Mouse (Mus musculus) myocyte (in vitro differentiated cells): Measurements from ENCODE around the gene Cop1. TPM values are rescaled to one million over a fixed set of nuclear protein-coding genes. Genes with fewer than 3 reads are reported as not detected.

Experiments used
- H3K27me3 ChIP-seq: one replicate; pipeline ENCODE4 v1.6.1; 2011; ENCODE audit not compliant: control insufficient read depth, insufficient read depth, insufficient read length
- H3K36me3 ChIP-seq: one replicate; pipeline ENCODE4 v1.6.1; 2011; ENCODE audit not compliant: control insufficient read depth, insufficient read depth
- H3K4me2 ChIP-seq: one replicate; pipeline ENCODE4 v1.6.1; 2011; ENCODE audit warnings: low read depth, control low read depth
- H3K4me3 ChIP-seq: one replicate; pipeline ENCODE4 v1.5.1; 2011; ENCODE audit warnings: mild to moderate bottlenecking, control low read depth, moderate library complexity
- H3K79me2 ChIP-seq: one replicate; pipeline ENCODE4 v1.6.1; 2011; ENCODE audit not compliant: control insufficient read depth, insufficient read depth
- H3ac ChIP-seq: one replicate; pipeline ENCODE4 v1.6.1; 2011; ENCODE audit not compliant: control insufficient read depth, insufficient read length
- CEBPB ChIP-seq: IDR thresholded peaks from 2 replicates; pipeline ENCODE4 v1.6.1; 2011; ENCODE audit warnings: mild to moderate bottlenecking, moderate library complexity; ENCODE audit not compliant: poor library complexity, insufficient read depth, severe bottlenecking
- E2F4 ChIP-seq: IDR thresholded peaks from one replicate; pipeline ENCODE4 v1.6.1; 2011; ENCODE audit warnings: mild to moderate bottlenecking, control low read depth, moderate library complexity; ENCODE audit not compliant: insufficient read depth
- MAX ChIP-seq: IDR thresholded peaks from one replicate; pipeline ENCODE4 v1.6.1; 2011; ENCODE audit warnings: low read depth, mild to moderate bottlenecking, control low read depth
- MYOD1 ChIP-seq, 3 experiments: IDR thresholded peaks; one replicate each; pipeline ENCODE4 v1.6.1; 2011; ENCODE audit warnings: control low read depth in 2 of 3, low read depth in 2 of 3, mild to moderate bottlenecking in 2 of 3, moderate library complexity in 1 of 3; ENCODE audit not compliant: insufficient read length in 2 of 3, control insufficient read depth in 1 of 3
- MYOG ChIP-seq, 3 experiments: IDR thresholded peaks; one replicate each; pipeline ENCODE4 v1.6.1; 2011; ENCODE audit warnings: control low read depth in 2 of 3, low read depth in 2 of 3, mild to moderate bottlenecking in 2 of 3; ENCODE audit not compliant: insufficient read length in 2 of 3, control insufficient read depth in 1 of 3, insufficient read depth in 1 of 3
- POLR2A ChIP-seq: IDR thresholded peaks from one replicate; pipeline ENCODE4 v1.6.1; 2011; ENCODE audit warnings: low read depth, mild to moderate bottlenecking, control low read depth, moderate library complexity; ENCODE audit not compliant: insufficient read length
- POLR2AphosphoS2 ChIP-seq: IDR thresholded peaks from one replicate; pipeline ENCODE4 v1.6.1; 2011; ENCODE audit warnings: low read depth, control low read depth; ENCODE audit not compliant: insufficient read length
- REST ChIP-seq: IDR thresholded peaks from one replicate; pipeline ENCODE4 v1.6.1; 2011; ENCODE audit warnings: mild to moderate bottlenecking, control low read depth, moderate library complexity; ENCODE audit not compliant: insufficient read depth, insufficient read length
- SRF ChIP-seq: IDR thresholded peaks from one replicate; pipeline ENCODE4 v1.6.1; 2011; ENCODE audit warnings: low read depth; ENCODE audit not compliant: control insufficient read depth, insufficient read length
- TCF12 ChIP-seq: IDR thresholded peaks from one replicate; pipeline ENCODE4 v1.6.1; 2011; ENCODE audit warnings: mild to moderate bottlenecking, control low read depth; ENCODE audit not compliant: poor library complexity, insufficient read depth, severe bottlenecking
- TCF3 ChIP-seq: IDR thresholded peaks from one replicate; pipeline ENCODE4 v1.6.1; 2011; ENCODE audit warnings: low read depth, control low read depth; ENCODE audit not compliant: insufficient read length
- USF1 ChIP-seq: IDR thresholded peaks from one replicate; pipeline ENCODE4 v1.6.1; 2011; ENCODE audit warnings: low read depth, mild to moderate bottlenecking, control low read depth, moderate library complexity
- polyA plus RNA-seq: library from polyadenylated mRNA; unstranded; fragments of >200 nt; fragmentation: generic; extraction: Trizol; gene quantifications from one replicate; pipeline ENCODE4 v1.2.1, GENCODE M21; 2012; ENCODE audit warnings: missing spikeins

Cop1 gene
- polyA plus RNA-seq, 1 experiment = 63.6 TPM

DNA sequence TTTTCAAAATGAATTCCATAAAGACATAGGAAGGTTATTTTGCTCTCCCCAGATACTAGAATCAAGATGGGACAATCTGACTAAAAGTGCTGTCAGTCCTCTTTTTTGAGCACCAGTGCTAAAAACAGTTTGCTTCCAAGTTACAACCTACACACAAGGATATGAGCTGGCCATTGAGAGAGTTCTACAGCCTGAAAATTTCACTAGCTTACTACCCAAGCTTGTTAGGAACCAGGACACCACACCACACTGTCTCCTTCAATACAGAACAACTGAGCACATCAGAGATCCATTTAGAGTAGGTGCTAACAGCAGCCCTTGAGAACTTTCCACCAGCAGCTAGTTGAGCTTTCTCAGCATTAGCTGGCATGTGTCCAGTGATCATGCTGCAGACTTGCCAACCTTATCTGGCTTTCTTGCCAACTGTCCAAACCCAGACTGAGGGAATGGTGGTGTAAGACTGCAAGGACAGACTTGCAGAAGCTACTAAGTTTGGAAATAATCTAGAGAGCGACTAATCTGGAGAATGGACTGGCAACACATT, 123.0 kb downstream of the Cop1 start:
- no peak overlapping the region for H3ac ChIP-seq
- no peak overlapping the region for H3K4me2 ChIP-seq
- no peaks in the 10 kb centered on the region for H3K27me3 ChIP-seq
- TF ChIP-seq MAX (no peak), USF1 (no peak), E2F4 (no peak), SRF (no peak), REST (no peak), POLR2A (no peak), MYOD1 (IDR thresholded peaks at IDR 0.05; ENCODE audit: control insufficient read depth in 1 of 3, insufficient read length in 2 of 3, low read depth in 2 of 3) (no peak), MYOG (IDR thresholded peaks at IDR 0.05; ENCODE audit: control insufficient read depth in 1 of 3, insufficient read depth in 1 of 3, insufficient read length in 2 of 3, low read depth in 2 of 3) (no peak), CEBPB (no peak), POLR2AphosphoS2 (no peak), TCF12 (no peak), TCF3 (no peak)
- H3K4me3 ChIP-seq = no peak overlapping the region
- no peaks in the 10 kb centered on the region for H3K79me2 ChIP-seq
- peaks cover 4% of the 10 kb centered on the region for H3K36me3 ChIP-seq

DNA sequence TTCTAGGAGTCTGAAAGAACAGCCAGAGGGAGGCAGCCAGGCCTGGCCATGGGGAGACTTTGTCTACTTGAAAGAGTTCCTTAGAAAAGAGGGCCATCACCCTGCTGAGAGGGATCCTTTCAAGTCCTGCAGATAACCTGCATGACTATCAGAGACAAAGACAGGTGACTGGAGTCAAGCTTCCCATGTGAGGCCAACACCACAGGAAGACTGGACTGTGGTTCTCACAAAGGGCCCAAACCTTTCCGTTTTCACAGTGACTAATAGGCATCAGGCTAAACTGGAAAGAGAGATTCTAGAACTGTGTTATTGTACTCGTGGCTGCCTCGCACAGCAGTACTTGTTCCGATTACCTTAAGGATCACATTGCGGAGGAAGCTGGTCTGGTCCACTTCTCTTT, 126.6 kb downstream of the Cop1 start:
- H3K4me3 ChIP-seq = no peak overlapping the region
- no peak overlapping the region for H3ac ChIP-seq
- no peak overlapping the region for H3K4me2 ChIP-seq
- no peaks in the 10 kb centered on the region for H3K79me2 ChIP-seq
- no peaks in the 10 kb centered on the region for H3K27me3 ChIP-seq
- TF ChIP-seq POLR2A (no peak), MAX (no peak), CEBPB (no peak), REST (no peak), TCF3 (no peak), POLR2AphosphoS2 (no peak), TCF12 (no peak)
- H3K36me3 ChIP-seq = no peaks in the 10 kb centered on the region

DNA sequence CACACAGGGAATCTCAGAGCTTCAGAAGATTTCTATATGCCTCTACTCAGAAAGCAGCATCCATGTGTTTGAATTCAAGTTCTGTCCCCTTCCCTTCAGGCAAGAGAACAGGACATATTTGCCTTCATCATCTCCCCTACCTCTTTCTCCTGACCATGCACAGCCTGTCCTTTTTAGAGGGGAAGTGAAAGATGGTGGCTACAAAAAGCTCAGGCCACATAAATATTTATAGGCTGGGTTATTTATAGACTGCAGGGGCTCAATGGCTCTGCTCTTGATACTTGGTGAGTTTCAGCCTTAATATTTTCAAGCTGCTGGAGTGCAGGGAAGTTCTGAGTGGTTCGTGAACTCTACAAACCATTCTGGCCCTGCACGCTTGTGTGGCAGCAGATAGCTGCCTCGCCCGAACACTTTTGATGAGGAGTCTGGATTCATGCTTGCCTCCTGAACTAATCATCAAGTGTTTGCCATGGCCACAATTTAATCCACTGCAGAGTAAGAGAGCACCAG, 139.8 kb downstream of the Cop1 start:
- TF ChIP-seq MYOD1 (IDR thresholded peaks at IDR 0.05; ENCODE audit: control insufficient read depth in 1 of 3, insufficient read length in 2 of 3, low read depth in 2 of 3) = no peak
- no peak for TF ChIP-seq MYOG (IDR thresholded peaks at IDR 0.05; ENCODE audit: control insufficient read depth in 1 of 3, insufficient read depth in 1 of 3, insufficient read length in 2 of 3, low read depth in 2 of 3)
- no peak for TF ChIP-seq REST
- no peak for TF ChIP-seq TCF12
- TF ChIP-seq MAX = no peak
- TF ChIP-seq E2F4 = no peak
- no peak for TF ChIP-seq SRF
- no peak for TF ChIP-seq POLR2AphosphoS2
- TF ChIP-seq CEBPB = no peak
- TF ChIP-seq USF1 = no peak
- no peak for TF ChIP-seq POLR2A
- TF ChIP-seq TCF3 = no peak
- no peaks in the 10 kb centered on the region for H3K36me3 ChIP-seq
- no peaks in the 10 kb centered on the region for H3K27me3 ChIP-seq
- H3K79me2 ChIP-seq = no peaks in the 10 kb centered on the region
- H3K4me3 ChIP-seq = no peak overlapping the region
- H3K4me2 ChIP-seq = no peak overlapping the region
- no peak overlapping the region for H3ac ChIP-seq

DNA sequence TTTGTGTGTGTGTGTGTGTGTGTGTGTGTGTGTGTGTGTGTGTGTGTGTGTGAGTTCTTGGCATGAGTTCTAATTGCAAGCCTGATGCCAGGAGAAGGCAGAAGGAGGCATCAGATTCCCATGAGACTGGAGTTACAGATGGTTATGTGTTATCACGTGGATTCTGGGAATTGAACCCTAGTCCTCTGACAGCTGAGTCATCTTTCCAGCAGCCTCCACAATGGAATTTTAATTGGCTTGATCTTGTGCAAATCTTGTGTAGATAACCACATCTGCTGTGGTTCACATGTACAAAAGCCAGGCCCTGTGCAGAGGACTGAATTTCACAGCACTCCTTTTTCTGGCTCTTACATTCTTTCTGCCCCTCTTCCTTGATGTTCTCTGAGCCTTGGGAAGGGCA, 150.1 kb downstream of the Cop1 start:
- Histone ChIP-seq H3K4me2 (no peak overlapping the region), H3ac (no peak overlapping the region), H3K27me3 (no peaks in the 10 kb centered on the region), H3K79me2 (no peaks in the 10 kb centered on the region), H3K4me3 (no peak overlapping the region), H3K36me3 (no peaks in the 10 kb centered on the region)
- TF ChIP-seq TCF12 = no peak
- no peak for TF ChIP-seq POLR2A
- no peak for TF ChIP-seq SRF
- no peak for TF ChIP-seq E2F4
- no peak for TF ChIP-seq MYOG (IDR thresholded peaks at IDR 0.05; ENCODE audit: control insufficient read depth in 1 of 3, insufficient read depth in 1 of 3, insufficient read length in 2 of 3, low read depth in 2 of 3)
- no peak for TF ChIP-seq USF1
- TF ChIP-seq TCF3 = no peak
- no peak for TF ChIP-seq MYOD1 (IDR thresholded peaks at IDR 0.05; ENCODE audit: control insufficient read depth in 1 of 3, insufficient read length in 2 of 3, low read depth in 2 of 3)
- TF ChIP-seq CEBPB = no peak
- TF ChIP-seq MAX = no peak
- no peak for TF ChIP-seq REST
- TF ChIP-seq POLR2AphosphoS2 = no peak

DNA sequence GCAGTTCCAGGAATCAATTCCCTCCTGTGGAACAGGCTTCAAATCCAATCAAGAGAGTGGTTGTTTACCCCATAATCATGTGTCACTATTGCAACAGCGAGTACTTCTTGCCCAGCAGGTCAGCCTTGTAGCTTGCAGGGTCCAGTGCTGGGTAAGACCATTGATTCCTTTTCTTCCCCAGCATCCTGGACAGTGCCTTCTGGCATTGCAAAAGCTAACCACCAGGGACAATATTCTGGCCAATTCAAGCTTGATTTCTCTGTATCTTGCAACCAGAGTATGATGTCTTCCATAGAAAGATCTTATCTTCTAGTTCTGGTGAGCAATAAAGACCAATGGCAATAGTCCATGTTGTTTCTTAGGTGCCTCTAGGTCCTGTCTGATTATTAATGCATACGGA, 150.8 kb downstream of the Cop1 start:
- H3K27me3 ChIP-seq = no peaks in the 10 kb centered on the region
- H3ac ChIP-seq = no peak overlapping the region
- no peaks in the 10 kb centered on the region for H3K79me2 ChIP-seq
- H3K36me3 ChIP-seq = no peaks in the 10 kb centered on the region
- TF ChIP-seq SRF (no peak), REST (no peak), USF1 (no peak), MAX (no peak), POLR2AphosphoS2 (no peak), E2F4 (no peak), CEBPB (no peak), TCF12 (no peak), TCF3 (no peak), POLR2A (no peak), MYOD1 (IDR thresholded peaks at IDR 0.05; ENCODE audit: control insufficient read depth in 1 of 3, insufficient read length in 2 of 3, low read depth in 2 of 3) (no peak), MYOG (IDR thresholded peaks at IDR 0.05; ENCODE audit: control insufficient read depth in 1 of 3, insufficient read depth in 1 of 3, insufficient read length in 2 of 3, low read depth in 2 of 3) (no peak)
- H3K4me2 ChIP-seq = no peak overlapping the region
- H3K4me3 ChIP-seq = no peak overlapping the region
